Mouse (Mus musculus) intestine, postnatal 0 days (tissue): ENCODE measurements around the gene Nf1. TPM values are rescaled to one million over a fixed set of nuclear protein-coding genes. Genes with fewer than 3 reads are reported as not detected.

Experiments
- ATAC-seq: fragments of 200-750 bp; cut with Nextera tagmentation; 2 replicates; pipeline ENCODE4 v1.8.0; 2017; ENCODE audit warnings: mild to moderate bottlenecking, moderate TSS enrichment, moderate library complexity
- H3K27ac ChIP-seq: fragments of 300-500 bp; sonication (generic); 2 replicates; pipeline ENCODE4 v1.5.1; 2014; ENCODE audit warnings: mild to moderate bottlenecking, low read depth, low read length, moderate library complexity
- H3K27me3 ChIP-seq: fragments of 300-500 bp; sonication (generic); replicated peaks from 2 replicates; pipeline ENCODE4 v1.6.1; 2014; ENCODE audit warnings: low read length, mixed read lengths; ENCODE audit not compliant: control insufficient read depth, insufficient read depth
- H3K36me3 ChIP-seq: fragments of 300-500 bp; sonication (generic); 2 replicates; pipeline ENCODE4 v1.6.1; 2014; ENCODE audit warnings: mild to moderate bottlenecking, moderate library complexity; ENCODE audit not compliant: control insufficient read depth, insufficient read depth
- H3K4me1 ChIP-seq: fragments of 300-500 bp; sonication (generic); replicated peaks from 2 replicates; pipeline ENCODE4 v1.6.1; 2014; ENCODE audit warnings: antibody characterized with exemption, low read length, mixed read lengths; ENCODE audit not compliant: control insufficient read depth, insufficient read depth
- H3K4me2 ChIP-seq: fragments of 300-500 bp; sonication (generic); replicated peaks from 2 replicates; pipeline ENCODE4 v1.6.1; 2014; ENCODE audit warnings: low read depth, mild to moderate bottlenecking, moderate library complexity
- H3K4me3 ChIP-seq: fragments of 300-500 bp; sonication (generic); 2 replicates; pipeline ENCODE4 v1.5.1; 2014; ENCODE audit warnings: low read depth, low read length
- H3K9ac ChIP-seq: fragments of 300-500 bp; sonication (generic); 2 replicates; pipeline ENCODE4 v1.6.1; 2014; ENCODE audit warnings: mild to moderate bottlenecking, low read depth, low read length
- H3K9me3 ChIP-seq: fragments of 300-500 bp; sonication (generic); 2 replicates; pipeline ENCODE4 v1.6.1; 2016; ENCODE audit warnings: mixed run types; ENCODE audit not compliant: control insufficient read depth
- CTCF ChIP-seq: sonication (generic); IDR thresholded peaks from 2 replicates; pipeline ENCODE4 v1.5.1; 2016; ENCODE audit warnings: low read depth, mild to moderate bottlenecking, control low read depth, antibody characterized with exemption, moderate library complexity
- WGBS: fragments of 180-500 bp; shearing (Covaris S2); extraction: QIAGEN DNeasy Blood & Tissue Kit; methylation state at CpG from one replicate; pipeline ENCODE4 v1.1.7; 2014; 5-methylcytosine and 5-hydroxymethylcytosine counted together
- polyA plus RNA-seq: library from polyadenylated mRNA; unstranded; fragments of >200 nt; fragmentation: Nextera tagmentation; extraction: Ambion mirVana; gene quantifications from 2 replicates; pipeline ENCODE4 v1.2.1, GENCODE M21; 2015

Gene Nf1
- polyA plus RNA-seq, 1 experiment from 2014 or later = 6.3 TPM

GRCm38 (mm10) chr11:79502917-79503316, 163.4 kb downstream of the Nf1 start:
- ATAC-seq = no peak
- H3K9ac ChIP-seq = no peak overlapping the region
- WGBS = 78% methylated on average over 2 of the region's 2 CpGs
- no peaks in the 10 kb centered on the region for H3K27me3 ChIP-seq
- H3K9me3 ChIP-seq = no peaks in the 10 kb centered on the region
- 0 out of 2 replicates have a peak, but pooled peaks cover 4% of the 10 kb centered on the region for H3K36me3 ChIP-seq
- H3K4me3 ChIP-seq = no peak overlapping the region
- no peak overlapping the region for H3K27ac ChIP-seq
- no peak for TF ChIP-seq CTCF
- H3K4me1 ChIP-seq = no peaks in the 10 kb centered on the region
- H3K4me2 ChIP-seq = no peak overlapping the region

GRCm38 (mm10) chr11:79503845-79504244, 164.4 kb downstream of the Nf1 start, which contains the start of gene Omg:
Gene Omg (minus strand): TSS chr11:79504084.
- H3K4me1 ChIP-seq = no peaks in the 10 kb centered on the region
- no peaks in the 10 kb centered on the region for H3K27me3 ChIP-seq
- H3K4me3 ChIP-seq = no peak within 1 kb of the TSS
- no peak for ATAC-seq
- H3K27ac ChIP-seq = no peak within 1 kb of the TSS
- H3K36me3 ChIP-seq = 0 out of 2 replicates have a peak, but pooled peaks cover 4% of the 10 kb centered on the region
- no peak within 1 kb of the TSS for H3K4me2 ChIP-seq
- no peaks in the 10 kb centered on the region for H3K9me3 ChIP-seq
- no peak within 1 kb of the TSS for H3K9ac ChIP-seq
- WGBS = 52% methylated on average over 8 of the region's 8 CpGs
- no peak for TF ChIP-seq CTCF

DNA sequence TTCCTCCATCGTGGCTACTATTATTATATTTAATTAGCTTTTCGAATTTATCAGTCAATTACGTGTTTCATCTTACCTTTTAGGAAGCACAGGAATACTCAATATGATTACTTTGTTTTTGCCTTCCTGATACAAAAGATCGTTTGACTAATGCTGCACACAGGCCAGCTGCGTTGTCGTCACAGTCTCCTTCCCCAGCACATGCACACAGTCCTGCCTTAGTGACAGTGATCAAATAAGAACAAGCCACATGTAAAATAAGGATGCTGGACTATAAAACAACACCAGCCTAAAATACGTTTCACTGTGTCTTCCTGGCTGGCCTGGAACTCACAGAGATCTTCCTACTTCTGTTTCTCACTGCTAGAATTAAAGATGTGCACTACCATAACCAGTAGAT, 165.0 kb downstream of the Nf1 start:
- ATAC-seq = no peak
- 88% methylated on average over 7 of the region's 7 CpGs for WGBS
- TF ChIP-seq CTCF = no peak
- Histone ChIP-seq H3K27me3 (no peaks in the 10 kb centered on the region), H3K9me3 (no peaks in the 10 kb centered on the region), H3K4me2 (no peak overlapping the region), H3K36me3 (0 out of 2 replicates have a peak, but pooled peaks cover 4% of the 10 kb centered on the region), H3K9ac (no peak overlapping the region), H3K4me1 (no peaks in the 10 kb centered on the region), H3K27ac (no peak overlapping the region), H3K4me3 (no peak overlapping the region)

GRCm38 (mm10) chr11:79511970-79512369, 172.5 kb downstream of the Nf1 start:
- Histone ChIP-seq H3K27ac (no peak overlapping the region), H3K4me2 (no peak overlapping the region), H3K9me3 (no peaks in the 10 kb centered on the region), H3K27me3 (no peaks in the 10 kb centered on the region), H3K36me3 (no peaks in the 10 kb centered on the region), H3K4me1 (no peaks in the 10 kb centered on the region), H3K4me3 (no peak overlapping the region), H3K9ac (no peak overlapping the region)
- TF ChIP-seq CTCF = no peak
- ATAC-seq = no peak
- WGBS = 93% methylated on average over 3 of the region's 3 CpGs

DNA sequence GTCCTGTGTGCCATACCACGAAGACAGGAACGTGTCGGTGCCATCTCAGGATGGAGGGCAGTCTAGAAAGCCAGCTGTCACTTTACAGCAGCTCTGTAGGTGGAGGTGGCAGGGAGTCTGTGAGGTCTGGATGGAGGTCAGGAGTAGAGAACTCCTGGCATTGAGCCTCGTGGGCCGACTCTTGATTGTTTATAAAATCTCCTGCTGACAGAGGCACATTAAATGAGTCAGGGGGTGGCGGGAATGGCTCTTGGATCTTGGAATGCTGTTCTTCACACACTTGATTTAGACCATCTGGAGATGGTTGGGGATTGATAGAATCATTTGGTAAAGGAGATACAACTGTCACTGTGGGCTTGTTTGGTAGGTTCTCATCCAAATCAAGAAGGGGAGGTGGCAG, 175.8 kb downstream of the Nf1 start:
- TF ChIP-seq CTCF = no peak
- Histone ChIP-seq H3K36me3 (no peaks in the 10 kb centered on the region), H3K9ac (no peak overlapping the region), H3K27me3 (no peaks in the 10 kb centered on the region), H3K4me2 (no peak overlapping the region), H3K9me3 (no peaks in the 10 kb centered on the region), H3K4me1 (no peaks in the 10 kb centered on the region), H3K4me3 (no peak overlapping the region), H3K27ac (no peak overlapping the region)
- no peak for ATAC-seq
- WGBS = 69% methylated on average over 6 of the region's 6 CpGs

GRCm38 (mm10) chr11:79515798-79516197, 176.3 kb downstream of the Nf1 start:
- no peak overlapping the region for H3K4me2 ChIP-seq
- H3K27me3 ChIP-seq = no peaks in the 10 kb centered on the region
- WGBS = 98% methylated on average over 2 of the region's 2 CpGs
- H3K4me3 ChIP-seq = no peak overlapping the region
- H3K4me1 ChIP-seq = no peaks in the 10 kb centered on the region
- no peaks in the 10 kb centered on the region for H3K9me3 ChIP-seq
- no peak overlapping the region for H3K27ac ChIP-seq
- no peaks in the 10 kb centered on the region for H3K36me3 ChIP-seq
- no peak for ATAC-seq
- no peak overlapping the region for H3K9ac ChIP-seq
- TF ChIP-seq CTCF = no peak

DNA sequence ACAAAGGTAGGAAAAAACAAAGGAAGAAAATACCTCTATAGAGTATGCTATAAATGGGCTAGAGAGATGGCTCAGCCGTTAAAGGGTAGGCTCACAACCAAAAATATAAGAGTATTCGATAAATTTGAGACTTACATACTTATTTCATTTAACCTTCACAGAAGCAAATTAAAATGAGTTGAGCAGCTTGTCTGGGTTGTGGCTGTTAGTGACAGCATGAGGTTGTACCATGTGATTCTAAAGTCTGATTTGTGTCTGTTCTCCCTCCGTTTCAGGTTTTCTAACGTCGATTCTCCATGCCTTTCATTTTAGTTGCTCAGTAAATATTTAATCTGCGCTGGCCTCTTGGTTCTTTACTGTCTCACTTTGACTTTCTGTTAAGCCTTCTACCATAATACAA, 179.8 kb downstream of the Nf1 start:
- no peaks in the 10 kb centered on the region; the same call in 1 of the 2 replicates for H3K36me3 ChIP-seq
- WGBS = 63% methylated on average over 6 of the region's 6 CpGs
- no peak for TF ChIP-seq CTCF

More for the DNA sequence above, 179.8 kb downstream of the Nf1 start:
- ATAC-seq = no peak
- no peak overlapping the region for H3K4me3 ChIP-seq
- H3K27me3 ChIP-seq = no peaks in the 10 kb centered on the region
- no peaks in the 10 kb centered on the region for H3K9me3 ChIP-seq
- H3K4me2 ChIP-seq = no peak overlapping the region
- H3K27ac ChIP-seq = no peak overlapping the region
- H3K4me1 ChIP-seq = no peaks in the 10 kb centered on the region
- H3K9ac ChIP-seq = no peak overlapping the region
